Mouse (Mus musculus) adrenal gland, postnatal 4 days (tissue): ENCODE results near the gene Kcnab2. TPM values are rescaled to one million over a fixed set of nuclear protein-coding genes. Genes with fewer than 3 reads are reported as not detected.

Experiments used
- DNase-seq, 2 experiments: peaks; one replicate each; pipeline ENCODE4 v3.0.0; 2021 to 2022; ENCODE audit warnings: low spot score in 2 of 2, mixed read lengths in 2 of 2
- total RNA-seq, 2 experiments: library from RNA; stranded (reverse); gene quantifications; 2 replicates each; pipeline ENCODE4 v1.2.3; 2021

The Kcnab2 gene
- total RNA-seq, 2 experiments from 2014 or later = 10.1 to 10.4 TPM

DNA sequence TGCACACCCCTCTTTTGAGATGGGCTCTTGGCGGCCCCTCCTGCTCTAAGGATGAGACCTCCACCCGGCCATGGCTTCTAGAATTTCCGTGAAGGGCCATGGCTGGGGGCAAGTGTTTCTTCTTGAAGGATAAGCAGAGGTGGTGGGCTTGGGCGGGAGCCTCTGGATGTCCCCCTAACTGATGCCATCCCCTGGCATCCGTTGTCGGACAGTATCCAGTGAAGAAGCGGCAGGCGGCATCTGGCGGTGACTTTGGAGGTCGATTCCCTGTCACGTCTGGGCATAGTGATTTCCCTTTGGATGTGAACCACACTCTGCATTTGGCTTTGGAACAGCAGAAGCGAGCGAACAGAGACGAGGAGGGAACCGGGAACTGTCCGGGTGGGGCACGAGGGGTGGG, 85.0 kb downstream of the Kcnab2 start:
- no peak for DNase-seq

DNA sequence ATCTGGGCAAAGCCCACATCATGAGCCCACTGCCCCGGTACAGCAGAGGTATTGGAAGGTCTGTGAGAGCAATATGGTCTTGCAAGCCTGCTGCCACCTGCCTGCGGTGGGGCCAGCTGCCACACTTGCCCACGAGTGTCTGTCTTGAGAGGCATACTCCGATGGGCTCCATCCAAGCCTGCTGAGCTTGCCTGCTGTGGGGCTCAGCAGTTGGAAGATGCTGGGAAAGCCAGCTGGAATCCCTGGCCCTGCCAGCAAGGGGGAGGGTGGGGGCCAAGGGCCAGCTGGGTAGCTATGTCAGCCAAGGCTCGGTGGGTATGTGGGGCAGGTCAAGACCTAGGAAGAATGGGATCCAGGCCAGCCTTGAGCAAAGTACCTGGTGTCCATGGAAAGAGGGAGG, 85.5 kb downstream of the Kcnab2 start:
- DNase-seq = no peak

DNA sequence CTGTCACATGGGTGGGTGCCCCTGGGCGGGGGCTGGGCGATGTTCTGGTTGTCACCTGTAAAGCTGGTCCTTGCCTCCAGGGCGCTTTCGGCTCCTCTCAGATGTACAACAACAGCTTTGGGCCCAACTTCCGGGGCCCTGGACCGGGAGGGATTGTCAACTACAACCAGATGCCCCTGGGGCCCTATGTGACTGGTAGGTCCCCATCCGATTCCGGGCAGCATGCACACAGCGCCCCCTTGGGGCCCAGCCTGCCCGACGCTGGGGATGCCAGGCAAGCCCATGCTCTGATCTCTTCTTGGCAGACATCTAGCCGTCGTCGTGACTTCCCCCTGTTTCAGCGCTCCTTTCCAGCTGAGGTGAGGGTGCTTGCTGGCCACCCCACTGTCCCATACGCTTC, 92.0 kb downstream of the Kcnab2 start:
- no peak for DNase-seq

DNA sequence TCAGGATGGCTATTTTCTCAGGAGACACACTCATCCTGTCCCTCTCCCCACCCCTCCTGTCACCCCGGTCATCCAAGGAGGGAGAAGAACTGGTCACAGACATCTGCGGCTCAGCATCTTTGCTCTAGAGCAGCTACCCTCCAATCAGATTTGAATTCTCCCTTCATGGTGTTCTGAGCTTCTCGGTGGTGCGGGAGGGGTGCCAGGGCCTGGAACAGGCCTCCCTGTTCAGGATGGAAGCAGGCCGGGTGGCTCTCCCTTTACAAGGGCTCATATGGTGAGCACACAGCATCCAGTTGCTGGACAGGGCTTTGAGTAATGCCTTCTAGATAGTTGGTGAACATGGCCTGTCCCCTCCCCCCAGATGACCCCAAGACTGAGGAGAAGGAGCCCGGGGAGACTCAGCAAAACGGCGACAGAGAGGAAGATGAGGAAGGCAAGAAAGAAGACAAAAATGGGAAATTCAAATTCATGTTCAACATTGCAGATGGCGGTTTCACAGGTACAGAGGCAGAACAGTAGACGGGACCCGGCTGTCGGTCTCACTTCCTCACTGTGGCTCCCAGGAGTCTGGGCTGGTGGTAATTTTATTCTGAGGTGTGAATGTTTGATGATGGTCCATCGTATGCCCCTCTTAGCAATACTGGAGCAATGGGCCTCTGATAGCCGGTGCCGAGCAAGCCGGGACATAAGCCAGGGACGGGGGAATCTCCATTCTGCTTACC, 95.0 kb downstream of the Kcnab2 start:
- DNase-seq = no peak

DNA sequence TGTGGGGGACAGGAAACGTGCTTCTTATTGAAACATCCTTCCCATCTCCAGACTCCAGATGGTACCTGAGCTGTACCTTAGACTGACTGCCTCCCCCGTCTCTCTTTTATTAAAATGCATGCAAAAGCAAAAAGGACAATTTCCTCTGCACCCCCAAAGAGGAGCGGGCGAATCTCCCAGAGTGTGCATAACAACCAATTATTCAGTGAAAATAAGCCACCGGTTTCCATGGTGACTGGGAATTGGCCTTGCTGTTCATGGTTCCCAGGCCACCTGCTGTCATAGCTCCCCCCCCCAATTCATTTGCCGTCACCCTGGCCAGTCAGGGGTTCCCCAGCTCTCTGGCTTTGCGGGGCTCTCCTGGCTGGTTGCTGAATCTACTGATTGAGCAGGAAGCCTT, 112.4 kb downstream of the Kcnab2 start:
- no peak for DNase-seq

DNA sequence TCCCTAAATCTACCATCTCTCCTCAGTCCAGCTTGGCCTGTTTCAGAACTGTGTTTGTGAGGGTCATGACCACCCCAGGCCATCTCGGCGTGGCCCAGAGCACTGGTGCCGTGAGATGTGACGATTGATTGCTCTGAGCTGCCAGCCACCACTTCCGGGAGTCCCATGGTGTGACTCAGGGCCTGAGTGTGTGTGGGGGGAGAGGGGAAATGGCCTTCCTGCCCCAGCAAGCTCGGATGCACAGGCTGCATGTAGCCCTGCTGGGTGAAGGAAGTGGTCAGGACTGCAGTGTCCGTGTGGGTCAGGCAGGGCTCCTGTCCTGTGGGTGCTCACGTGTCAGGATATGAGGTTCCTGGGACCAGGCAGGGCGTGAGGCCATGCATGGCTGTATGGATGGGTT, 115.5 kb downstream of the Kcnab2 start:
- no peak for DNase-seq

DNA sequence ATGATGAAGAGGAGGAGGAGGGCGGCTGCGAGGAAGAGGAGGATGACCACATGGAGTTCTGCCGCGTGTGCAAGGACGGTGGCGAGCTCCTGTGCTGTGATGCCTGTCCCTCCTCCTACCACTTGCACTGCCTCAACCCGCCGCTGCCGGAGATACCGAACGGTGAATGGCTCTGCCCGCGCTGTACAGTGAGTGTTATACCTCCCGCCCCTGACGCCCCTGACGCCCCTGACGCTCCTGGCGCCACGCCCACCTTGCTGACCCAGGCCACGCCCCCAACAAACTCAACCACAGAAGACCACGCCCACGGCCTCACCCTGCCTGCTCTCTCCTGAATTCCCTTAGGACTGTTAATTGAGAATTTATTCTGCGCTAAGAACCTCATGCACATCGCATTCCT, 116.8 kb downstream of the Kcnab2 start:
- no peak for DNase-seq

DNA sequence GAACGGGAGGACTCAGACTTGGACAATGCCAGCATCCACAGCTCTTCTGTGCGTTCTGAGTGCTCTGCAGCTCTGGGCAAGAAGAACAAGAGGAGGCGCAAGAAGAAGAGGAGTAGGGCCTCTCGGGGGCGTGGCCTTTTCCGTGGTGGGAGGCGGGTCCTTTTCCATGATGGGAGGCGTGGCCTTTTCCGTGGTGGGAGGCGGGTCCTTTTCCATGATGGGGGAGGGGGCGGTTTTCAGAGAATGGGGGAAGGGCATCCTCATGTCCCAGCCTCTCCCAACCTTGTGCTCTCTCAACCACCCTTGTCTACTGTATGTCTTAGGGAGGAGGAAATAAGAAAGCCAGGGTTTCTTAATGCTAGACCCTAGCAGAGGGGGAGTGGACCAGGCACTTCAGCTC, 118.0 kb downstream of the Kcnab2 start:
- DNase-seq = no peak

DNA sequence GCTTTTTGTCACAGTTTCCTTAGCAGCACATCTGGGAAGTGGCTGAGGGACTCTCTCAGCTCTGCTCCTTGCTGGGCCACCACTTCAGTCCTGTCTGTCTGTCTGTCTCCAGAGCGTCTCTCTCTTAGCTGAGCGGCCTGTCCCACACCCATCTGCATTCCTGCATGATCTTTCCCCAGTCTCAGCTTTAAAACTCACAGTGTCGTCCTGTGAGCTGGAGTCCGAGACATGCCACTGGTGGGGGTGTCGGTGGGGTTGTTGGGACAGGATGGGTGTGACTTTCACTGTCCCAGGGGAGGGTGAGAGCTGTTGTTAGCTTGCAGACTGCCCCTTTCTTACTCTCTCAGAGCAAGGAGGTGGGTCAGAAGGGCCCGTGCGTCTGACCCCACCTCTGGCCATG, 122.0 kb downstream of the Kcnab2 start:
- DNase-seq = no peak

DNA sequence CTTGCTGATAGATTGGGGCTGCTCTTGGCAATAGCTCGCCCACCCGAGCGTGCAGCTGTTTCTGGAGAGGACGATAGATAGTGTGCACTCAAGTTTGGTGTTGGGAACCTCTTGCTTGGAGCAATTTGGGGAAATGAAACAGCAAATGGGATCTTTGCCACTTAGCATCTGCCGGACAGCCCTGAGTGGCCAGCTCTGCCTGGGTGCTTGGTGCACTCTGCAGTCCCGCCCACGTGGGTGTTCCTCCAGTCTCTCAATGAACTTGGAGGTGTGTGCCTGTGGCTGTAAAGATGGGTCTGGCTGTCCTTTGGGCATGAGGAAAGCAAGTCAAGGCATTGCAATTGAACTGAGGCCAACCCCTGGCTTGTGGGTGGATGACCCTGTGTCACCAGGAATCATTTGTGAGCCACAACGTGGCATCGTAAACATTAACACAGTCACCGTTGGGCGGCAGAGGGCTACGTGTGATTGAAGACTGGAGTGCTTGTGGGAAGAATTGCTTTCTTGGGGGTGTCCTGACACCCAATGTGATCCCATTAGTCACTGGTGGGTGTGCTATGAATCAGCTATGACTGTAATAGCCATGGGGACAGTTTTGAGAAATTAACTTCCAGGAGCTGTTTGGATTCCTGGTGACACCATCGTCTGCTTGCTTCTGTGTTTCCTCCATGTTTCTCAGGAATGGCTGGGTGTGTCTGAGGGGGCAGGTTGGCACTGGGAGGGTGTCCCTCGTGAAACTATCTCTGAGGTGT, 123.6 kb downstream of the Kcnab2 start:
- no peak for DNase-seq

DNA sequence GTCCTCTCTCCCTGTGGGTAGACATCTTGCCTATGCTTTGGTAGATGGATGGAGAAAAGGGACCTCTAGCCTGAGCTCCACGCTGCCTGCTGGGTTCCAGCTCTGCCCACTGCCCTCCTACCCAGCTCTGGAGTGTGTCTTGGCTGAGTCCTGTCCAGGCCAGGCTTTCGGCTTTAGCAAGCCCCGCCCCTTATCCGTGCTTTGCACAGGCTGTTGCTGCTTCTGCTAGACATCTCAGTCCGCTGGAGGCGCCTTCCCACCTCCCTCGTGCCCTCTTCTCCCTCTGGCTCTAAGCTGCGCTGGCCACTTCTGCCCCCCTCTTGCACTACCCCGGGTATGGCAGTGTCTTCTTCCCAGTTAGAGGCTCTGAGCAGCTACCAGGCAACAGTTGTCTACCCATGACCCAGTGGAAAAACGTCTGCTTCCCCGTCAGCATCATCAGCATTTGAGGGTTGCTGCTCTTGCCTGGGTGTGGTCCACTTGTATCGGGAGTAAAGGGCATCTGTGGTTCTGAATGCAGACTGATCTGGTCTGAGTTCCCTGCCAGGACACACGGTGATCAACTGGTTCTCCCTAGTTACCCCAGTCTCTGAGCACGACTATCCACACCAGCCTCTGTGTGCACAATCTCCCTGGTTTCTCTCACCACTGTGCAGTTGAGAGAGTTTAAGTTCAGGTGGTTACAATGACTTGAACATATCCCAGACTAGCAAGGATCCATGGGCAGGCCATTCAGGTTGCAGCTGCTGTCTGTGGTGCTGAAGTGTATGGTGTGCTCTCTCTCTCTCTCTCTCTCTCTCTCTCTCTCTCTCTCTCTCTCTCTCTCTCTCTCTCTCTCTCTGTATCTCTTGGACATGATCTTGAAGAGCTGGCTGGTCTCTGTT, 126.0 kb downstream of the Kcnab2 start:
- no peak for DNase-seq

DNA sequence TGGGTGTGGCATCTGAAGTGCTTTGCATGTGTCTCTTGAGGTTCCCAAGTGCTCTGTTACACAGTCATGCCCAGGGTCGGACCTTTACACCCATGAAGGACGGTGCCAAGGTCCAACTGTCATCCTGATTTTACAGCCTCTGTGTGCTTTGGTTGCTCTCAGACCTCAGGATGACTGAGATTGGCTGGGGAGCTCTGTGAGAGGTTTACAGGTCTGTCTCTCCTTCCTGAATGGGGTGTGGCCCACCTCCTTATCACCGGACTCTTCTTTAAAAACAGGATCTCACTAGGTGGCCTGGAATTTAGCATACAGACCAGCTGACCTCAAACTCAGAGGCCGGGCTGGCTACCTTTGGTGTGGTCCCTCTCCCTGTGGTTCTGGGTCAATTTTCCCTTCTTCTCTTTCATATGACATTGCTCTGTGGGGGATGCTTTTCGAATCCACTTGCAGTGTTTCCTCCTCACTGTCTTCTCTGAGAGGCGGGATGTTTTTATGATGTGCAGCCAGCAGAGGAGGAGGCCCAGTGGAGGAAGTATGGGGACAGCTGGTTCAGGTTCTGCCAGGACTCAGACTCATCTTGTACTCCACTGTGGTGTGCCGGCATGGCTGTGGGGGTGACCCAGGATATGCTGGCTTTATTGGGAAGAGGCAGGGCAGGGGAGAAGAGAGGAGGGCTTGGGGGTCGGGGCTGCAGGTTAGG, 126.8 kb downstream of the Kcnab2 start:
- no peak for DNase-seq

DNA sequence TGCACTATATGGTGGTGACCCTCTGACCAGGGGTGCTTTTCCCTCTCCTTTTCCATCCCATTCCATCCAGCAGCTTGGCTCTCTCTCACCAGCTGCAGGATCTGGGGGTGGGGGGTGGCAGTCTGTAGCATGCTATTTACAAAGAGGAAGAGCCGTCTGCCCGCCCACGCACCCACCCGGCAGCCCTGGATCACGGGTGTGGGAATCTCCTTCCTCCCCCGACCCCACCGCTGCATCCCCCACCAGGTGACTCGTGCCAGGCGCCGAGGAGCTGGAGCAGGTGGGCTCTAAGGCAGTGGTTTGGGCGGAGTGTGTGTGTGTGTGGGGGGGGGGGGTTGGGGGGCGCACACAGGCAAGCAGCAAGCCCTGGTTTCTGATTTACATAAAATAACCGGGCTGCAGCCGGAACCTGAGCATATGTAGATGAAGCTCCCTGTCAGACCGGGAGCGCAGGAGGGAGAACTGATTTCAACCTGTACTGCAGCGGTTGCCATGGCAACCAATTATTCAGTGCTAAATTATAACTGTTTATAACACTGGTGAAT, 127.8 kb downstream of the Kcnab2 start:
- DNase-seq = no peak

DNA sequence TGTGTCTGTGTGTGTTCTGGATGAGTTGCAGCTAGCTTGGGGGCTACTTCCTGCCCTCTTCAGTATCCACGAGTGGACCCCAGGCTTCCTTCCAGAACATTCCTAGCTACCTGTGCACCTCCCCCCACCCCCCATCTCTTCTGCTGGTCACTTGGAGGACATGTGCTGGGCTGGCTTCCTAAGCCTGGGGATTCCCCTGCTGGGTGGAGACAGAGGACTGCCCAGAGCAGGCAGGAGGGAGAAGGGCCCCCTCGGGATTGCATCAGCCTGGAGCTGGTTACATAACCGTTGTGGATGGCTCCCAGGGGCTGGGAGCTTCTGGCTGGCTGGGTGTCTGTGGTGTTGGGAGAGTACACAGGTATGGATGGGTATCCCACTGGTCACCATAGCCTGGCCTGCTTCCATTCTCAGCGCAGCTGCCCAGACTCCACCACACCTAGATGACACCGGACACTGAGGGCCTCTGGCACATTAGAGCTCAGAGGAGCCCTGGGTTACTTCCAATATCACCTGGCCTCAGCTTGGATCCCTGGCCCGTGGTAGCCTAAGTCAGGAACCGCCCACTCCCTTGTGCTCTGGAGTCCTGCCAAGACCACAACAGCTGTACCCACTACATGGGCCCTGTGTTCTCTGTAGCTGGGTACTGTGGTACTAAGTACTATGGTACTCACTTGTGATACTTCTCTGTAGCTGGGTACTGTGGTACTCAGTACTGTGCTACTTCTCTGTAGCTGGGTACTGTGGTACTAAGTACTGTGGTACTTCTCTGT, 132.4 kb downstream of the Kcnab2 start:
- peak in 1 of 2 experiments; percentile 18 for DNase-seq

DNA sequence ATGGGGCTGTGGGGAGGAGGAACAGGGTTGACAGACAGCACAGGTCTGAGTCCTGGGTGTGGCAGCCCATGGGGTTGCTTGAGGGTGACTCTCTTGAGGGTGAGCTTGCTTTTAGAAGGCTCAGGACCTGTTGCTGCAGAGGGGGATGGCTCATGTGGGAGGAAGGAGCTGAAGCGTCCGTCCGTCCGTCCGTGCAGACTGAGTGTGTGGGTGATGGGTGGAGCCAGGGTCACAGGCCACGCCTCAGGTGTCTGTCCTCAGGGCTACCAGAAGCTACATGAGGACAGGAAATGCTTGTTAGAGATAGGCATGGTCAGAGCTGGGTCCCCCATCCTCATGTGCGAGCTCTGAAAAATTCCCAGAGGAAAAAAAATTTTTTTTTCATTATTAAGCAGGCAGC, 133.0 kb downstream of the Kcnab2 start:
- no peak for DNase-seq

DNA sequence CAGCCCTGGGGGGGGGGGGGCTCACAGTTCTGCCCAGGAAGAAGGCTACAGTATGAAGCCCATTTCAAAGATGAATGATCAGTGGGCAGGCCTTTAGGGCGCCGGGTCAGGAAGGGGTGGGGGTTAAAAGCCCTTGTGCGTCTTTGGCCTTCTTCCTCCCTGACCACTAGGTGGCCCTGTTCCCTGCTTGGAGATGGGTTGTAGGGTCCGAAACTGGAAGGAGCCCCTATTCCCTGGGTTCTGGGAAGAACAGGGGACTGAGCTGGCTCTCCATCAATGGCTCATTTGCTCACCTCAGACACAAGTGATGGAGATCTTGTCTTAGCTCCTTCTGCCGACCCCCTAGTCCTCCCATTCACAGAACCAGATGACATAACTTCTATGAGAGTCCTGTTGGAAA, 134.4 kb downstream of the Kcnab2 start:
- no peak for DNase-seq
